Mouse (Mus musculus) liver, embryonic 11.5 days (tissue): ENCODE data around the gene Gtf2f2. TPM values are rescaled to one million over a fixed set of nuclear protein-coding genes. Genes with fewer than 3 reads are reported as not detected.

Source experiments
- ATAC-seq: fragments of 200-750 bp; cut with Nextera tagmentation; replicated peaks from 2 replicates; pipeline ENCODE4 v1.8.0; 2017; ENCODE audit warnings: moderate number of reproducible peaks, mild to moderate bottlenecking, moderate TSS enrichment, moderate library complexity; ENCODE audit not compliant: low FRiP score
- DNase-seq: peaks from one replicate; pipeline ENCODE4 v3.0.0-alpha.2; 2017; ENCODE audit warnings: low spot score
- H3K27ac ChIP-seq: fragments of 300-500 bp; sonication (generic); 2 replicates; pipeline ENCODE4 v1.5.1; 2014; ENCODE audit warnings: mild to moderate bottlenecking, low read depth, low read length, control low read depth
- H3K27me3 ChIP-seq: fragments of 300-500 bp; sonication (generic); replicated peaks from 2 replicates; pipeline ENCODE4 v1.6.1; 2014; ENCODE audit warnings: low read length, mixed read lengths; ENCODE audit not compliant: control insufficient read depth, insufficient read depth
- H3K36me3 ChIP-seq: fragments of 300-500 bp; sonication (generic); 2 replicates; pipeline ENCODE4 v1.6.1; 2014; ENCODE audit warnings: mild to moderate bottlenecking, low read length, moderate library complexity, mixed read lengths; ENCODE audit not compliant: control insufficient read depth, insufficient read depth
- H3K4me1 ChIP-seq: fragments of 300-500 bp; sonication (generic); replicated peaks from 2 replicates; pipeline ENCODE4 v1.6.1; 2014; ENCODE audit warnings: low read length, mixed read lengths; ENCODE audit not compliant: control insufficient read depth, insufficient read depth
- H3K4me2 ChIP-seq: fragments of 300-500 bp; sonication (generic); 2 replicates; pipeline ENCODE4 v1.6.1; 2014; ENCODE audit warnings: mild to moderate bottlenecking, control low read depth, moderate library complexity
- H3K4me3 ChIP-seq: fragments of 300-500 bp; sonication (generic); 2 replicates; pipeline ENCODE4 v1.5.1; 2014; ENCODE audit warnings: low read depth, low read length, control low read depth
- H3K9ac ChIP-seq: fragments of 300-500 bp; sonication (generic); 2 replicates; pipeline ENCODE4 v1.6.1; 2014; ENCODE audit warnings: low read depth, low read length, control low read depth
- H3K9me3 ChIP-seq: fragments of 300-500 bp; sonication (generic); 2 replicates; pipeline ENCODE4 v1.6.1; 2016; ENCODE audit warnings: low read length, inconsistent platforms, mixed read lengths; ENCODE audit not compliant: control insufficient read depth
- WGBS: fragments of 180-500 bp; shearing (Covaris S2); extraction: QIAGEN DNeasy Blood & Tissue Kit; methylation state at CpG from one replicate; pipeline ENCODE4 v1.1.7; 2014; 5-methylcytosine and 5-hydroxymethylcytosine counted together
- polyA plus RNA-seq: library from polyadenylated mRNA; unstranded; fragments of >200 nt; fragmentation: Nextera tagmentation; extraction: Ambion mirVana; gene quantifications from 2 replicates; pipeline ENCODE4 v1.2.1, GENCODE M21; 2014

Gtf2f2 gene
- polyA plus RNA-seq, 1 experiment from 2014 or later = 56.9 TPM

DNA sequence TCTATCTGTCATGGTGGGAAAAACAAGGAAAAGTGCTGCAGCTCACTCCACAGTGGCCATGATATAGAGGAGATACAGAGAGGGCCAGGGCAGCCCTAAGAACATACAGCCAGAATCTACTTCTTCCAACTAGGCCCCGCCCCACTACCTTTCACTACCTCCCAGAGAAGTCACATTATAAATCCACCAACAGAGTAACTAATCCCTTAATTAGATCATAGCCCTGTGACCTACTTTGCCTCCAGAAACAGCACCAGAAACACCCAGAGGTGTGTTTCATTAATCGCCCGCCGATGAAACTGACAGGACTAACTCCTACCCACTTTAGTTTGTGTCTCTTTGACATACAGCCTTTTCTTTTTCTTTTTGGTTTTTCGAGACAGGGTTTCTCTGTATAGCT, 1.5 kb downstream of the Gtf2f2 start:
- WGBS = 82% methylated on average over 5 of the region's 5 CpGs

DNA sequence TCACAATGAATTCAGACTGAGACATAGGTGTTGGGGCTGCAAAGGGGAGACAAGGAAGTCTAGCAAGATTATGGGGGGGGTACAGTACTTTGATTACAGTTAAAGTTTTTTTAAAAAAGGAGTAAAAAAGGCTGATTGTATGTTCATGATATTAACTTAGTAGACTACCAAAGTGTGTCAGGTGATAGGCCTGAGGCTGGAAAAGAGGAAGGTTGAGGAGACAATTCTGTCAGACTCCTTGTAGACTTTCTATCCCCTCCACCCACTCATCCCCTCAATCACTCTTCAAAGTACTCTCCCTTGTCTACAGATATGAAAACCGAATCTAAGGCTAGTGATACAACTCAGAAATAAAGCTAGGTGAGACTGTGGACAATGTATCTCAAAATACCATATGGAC, 2.5 kb downstream of the Gtf2f2 start:
- 70% methylated on average over 1 of the region's 1 CpGs for WGBS
- Histone ChIP-seq H3K27ac (no peak overlapping the region), H3K4me3 (no peak overlapping the region), H3K4me2 (no peak overlapping the region), H3K9me3 (no peaks in the 10 kb centered on the region), H3K27me3 (no peaks in the 10 kb centered on the region), H3K36me3 (no peaks in the 10 kb centered on the region), H3K9ac (no peak overlapping the region), H3K4me1 (peaks cover 10% of the 10 kb centered on the region; the same call in 1 of the 2 replicates)
- ATAC-seq = no peak
- no peak for DNase-seq

More for the DNA sequence above, 1.5 kb downstream of the Gtf2f2 start:
- H3K4me1 ChIP-seq = peaks cover 10% of the 10 kb centered on the region; the same call in 1 of the 2 replicates
- ATAC-seq (no peak), DNase-seq (no peak)
- H3K9me3 ChIP-seq = no peaks in the 10 kb centered on the region
- no peaks in the 10 kb centered on the region for H3K27me3 ChIP-seq
- H3K4me2 ChIP-seq = peak overlapping the region; percentile 68
- peak overlapping the region; percentile 95 for H3K4me3 ChIP-seq
- no peaks in the 10 kb centered on the region for H3K36me3 ChIP-seq
- no peak overlapping the region for H3K27ac ChIP-seq
- H3K9ac ChIP-seq = peak overlapping the region; percentile 89; the same call in 1 of the 2 replicates

DNA sequence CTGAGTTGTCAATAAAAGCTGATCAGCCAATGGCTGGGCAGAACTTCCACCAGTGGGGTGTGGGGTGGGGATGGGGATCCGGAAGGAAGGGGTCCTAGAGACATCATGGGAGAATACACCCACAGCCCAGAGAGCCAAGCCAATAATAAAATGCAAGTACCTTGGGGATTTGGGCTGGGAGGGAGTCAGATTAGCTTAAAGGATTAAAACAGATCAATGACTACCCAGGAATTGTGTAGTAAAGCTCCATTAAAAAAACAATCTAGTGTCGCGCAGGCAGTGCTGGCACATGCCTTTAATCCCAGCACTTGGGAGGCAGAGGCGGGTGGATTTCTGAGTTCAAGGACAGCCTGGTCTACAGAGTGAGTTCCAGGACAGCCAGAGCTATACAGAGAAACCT, 5.7 kb downstream of the Gtf2f2 start:
- 97% methylated on average over 4 of the region's 4 CpGs for WGBS
- H3K9ac ChIP-seq = no peak overlapping the region
- H3K27ac ChIP-seq = no peak overlapping the region
- DNase-seq = no peak
- H3K27me3 ChIP-seq = no peaks in the 10 kb centered on the region
- no peaks in the 10 kb centered on the region for H3K9me3 ChIP-seq
- ATAC-seq = no peak
- 0 out of 2 replicates have a peak, but pooled peaks cover 7% of the 10 kb centered on the region for H3K4me1 ChIP-seq
- no peak overlapping the region for H3K4me3 ChIP-seq
- H3K4me2 ChIP-seq = no peak overlapping the region
- H3K36me3 ChIP-seq = no peaks in the 10 kb centered on the region

DNA sequence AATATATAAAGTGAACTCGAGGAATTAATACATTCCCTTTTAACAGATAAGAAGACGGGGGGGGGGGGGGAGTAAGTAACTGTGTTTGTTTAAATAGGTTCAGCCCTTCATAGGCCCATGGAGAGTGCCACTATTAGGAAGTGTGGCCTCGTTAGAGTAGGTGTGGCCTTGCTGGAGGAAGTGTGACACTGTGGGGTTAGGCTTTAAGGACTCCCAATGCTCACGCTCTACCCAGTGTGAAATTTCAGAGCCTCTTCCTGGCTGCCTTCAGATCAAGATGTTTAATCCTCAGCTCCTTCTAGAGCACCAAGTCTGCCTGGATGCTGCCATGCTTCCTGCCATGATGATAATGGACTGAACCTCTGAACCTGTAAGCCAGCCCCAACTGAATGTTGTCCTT, 8.9 kb downstream of the Gtf2f2 start:
- no peak overlapping the region for H3K4me2 ChIP-seq
- ATAC-seq (no peak), DNase-seq (no peak)
- no peaks in the 10 kb centered on the region for H3K4me1 ChIP-seq
- H3K27me3 ChIP-seq = no peaks in the 10 kb centered on the region
- 65% methylated on average over 4 of the region's 4 CpGs for WGBS
- H3K9me3 ChIP-seq = no peaks in the 10 kb centered on the region
- no peaks in the 10 kb centered on the region; the same call in 1 of the 2 replicates for H3K36me3 ChIP-seq
- H3K4me3 ChIP-seq = no peak overlapping the region
- H3K9ac ChIP-seq = no peak overlapping the region
- H3K27ac ChIP-seq = no peak overlapping the region

DNA sequence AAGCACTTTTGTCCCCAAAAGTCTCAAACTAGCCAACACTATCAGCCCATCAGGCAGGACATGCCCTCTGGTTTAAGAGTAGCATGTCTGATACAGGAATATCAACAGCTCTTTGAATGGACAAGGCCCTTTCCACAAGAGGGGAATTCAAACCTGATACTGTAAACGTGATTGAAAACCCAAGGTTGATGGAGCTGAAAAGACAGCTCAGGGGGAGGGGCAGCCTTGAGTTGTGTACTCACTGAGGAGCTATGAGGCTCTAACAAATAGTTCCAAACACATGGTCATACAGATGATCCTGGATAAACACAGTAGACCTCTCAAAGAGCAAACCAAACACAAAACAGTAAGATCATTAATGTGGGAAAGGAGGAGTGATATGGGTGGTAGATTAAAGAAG, 12.6 kb downstream of the Gtf2f2 start:
- DNase-seq = no peak
- no peak for ATAC-seq
- Histone ChIP-seq H3K4me3 (no peak overlapping the region), H3K27ac (no peak overlapping the region), H3K4me1 (no peaks in the 10 kb centered on the region), H3K9ac (no peak overlapping the region), H3K4me2 (no peak overlapping the region), H3K36me3 (no peaks in the 10 kb centered on the region; the same call in 1 of the 2 replicates), H3K27me3 (no peaks in the 10 kb centered on the region), H3K9me3 (no peaks in the 10 kb centered on the region)
- WGBS = 47% methylated on average over 1 of the region's 1 CpGs

DNA sequence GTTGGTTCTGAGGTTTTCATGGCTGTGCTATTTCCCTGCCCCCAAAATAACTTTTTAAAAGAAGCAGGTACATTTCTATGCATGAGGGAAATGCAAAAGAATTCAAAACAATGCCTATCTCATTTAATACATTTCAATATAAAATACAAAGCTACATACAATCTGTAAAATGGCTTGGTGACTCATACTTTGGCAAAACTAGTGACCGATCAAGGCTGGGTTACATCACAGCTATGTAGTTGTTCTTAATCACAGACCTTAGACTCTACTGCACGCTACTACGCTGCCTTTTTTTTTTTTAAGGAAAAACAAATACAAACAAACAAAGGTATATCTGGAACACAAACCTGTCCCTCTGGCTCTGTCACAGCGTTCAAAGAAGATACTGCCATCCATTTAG, 18.3 kb downstream of the Gtf2f2 start:
- H3K4me2 ChIP-seq = no peak overlapping the region
- no peak overlapping the region for H3K4me3 ChIP-seq
- H3K9me3 ChIP-seq = no peaks in the 10 kb centered on the region
- H3K9ac ChIP-seq = no peak overlapping the region
- WGBS = 90% methylated on average over 4 of the region's 4 CpGs
- no peaks in the 10 kb centered on the region for H3K4me1 ChIP-seq
- no peaks in the 10 kb centered on the region; the same call in 1 of the 2 replicates for H3K36me3 ChIP-seq
- no peaks in the 10 kb centered on the region for H3K27me3 ChIP-seq
- DNase-seq = no peak
- ATAC-seq = no peak
- H3K27ac ChIP-seq = no peak overlapping the region

DNA sequence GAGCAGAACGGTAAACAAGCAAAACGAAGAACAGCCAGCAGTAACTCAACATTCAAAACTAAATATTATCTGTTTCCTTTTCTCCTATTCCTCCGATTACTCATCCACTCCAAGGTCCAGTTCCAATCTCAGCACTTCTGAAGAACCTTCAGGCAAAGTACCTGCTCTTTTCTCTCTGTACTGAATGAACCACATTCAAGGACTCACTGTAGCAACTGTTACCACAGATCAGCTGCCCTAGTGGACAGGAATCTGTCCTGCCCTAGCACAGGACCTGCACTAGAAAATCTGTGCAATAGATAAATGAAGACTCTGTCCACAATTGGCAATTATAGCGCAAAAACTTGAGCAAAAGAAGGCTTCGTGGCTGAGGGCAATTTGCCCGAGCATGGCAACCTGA, 19.7 kb downstream of the Gtf2f2 start:
- Histone ChIP-seq H3K4me1 (no peaks in the 10 kb centered on the region), H3K27me3 (no peaks in the 10 kb centered on the region), H3K9ac (no peak overlapping the region), H3K9me3 (no peaks in the 10 kb centered on the region), H3K27ac (no peak overlapping the region), H3K4me2 (no peak overlapping the region), H3K4me3 (no peak overlapping the region), H3K36me3 (no peaks in the 10 kb centered on the region; the same call in 1 of the 2 replicates)
- no peak for DNase-seq
- no peak for ATAC-seq
- 90% methylated on average over 6 of the region's 6 CpGs for WGBS

DNA sequence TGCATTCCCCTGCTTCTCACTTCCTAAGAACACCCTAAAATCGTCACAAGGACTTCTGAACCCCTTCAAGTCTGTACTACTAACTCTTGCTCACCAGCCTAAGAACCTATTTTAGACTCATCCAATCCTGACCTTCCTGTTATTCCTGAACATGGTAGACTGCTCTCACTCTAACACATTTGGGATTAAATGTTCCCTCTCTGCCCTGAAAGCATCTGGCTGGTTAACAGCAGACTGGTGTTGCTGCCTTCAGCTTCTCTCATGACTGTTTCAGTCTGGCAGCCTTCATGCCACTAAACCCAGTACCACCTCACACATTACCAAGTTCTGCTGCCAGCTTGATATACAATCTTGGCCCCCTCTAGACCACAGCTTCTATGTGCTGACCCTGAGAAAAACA, 21.5 kb downstream of the Gtf2f2 start:
- Histone ChIP-seq H3K4me2 (no peak overlapping the region), H3K9ac (no peak overlapping the region), H3K4me1 (no peaks in the 10 kb centered on the region), H3K9me3 (no peaks in the 10 kb centered on the region), H3K27me3 (no peaks in the 10 kb centered on the region), H3K36me3 (no peaks in the 10 kb centered on the region; the same call in 1 of the 2 replicates), H3K27ac (no peak overlapping the region), H3K4me3 (no peak overlapping the region)
- 93% methylated on average over 1 of the region's 1 CpGs for WGBS
- no peak for DNase-seq
- ATAC-seq = no peak

DNA sequence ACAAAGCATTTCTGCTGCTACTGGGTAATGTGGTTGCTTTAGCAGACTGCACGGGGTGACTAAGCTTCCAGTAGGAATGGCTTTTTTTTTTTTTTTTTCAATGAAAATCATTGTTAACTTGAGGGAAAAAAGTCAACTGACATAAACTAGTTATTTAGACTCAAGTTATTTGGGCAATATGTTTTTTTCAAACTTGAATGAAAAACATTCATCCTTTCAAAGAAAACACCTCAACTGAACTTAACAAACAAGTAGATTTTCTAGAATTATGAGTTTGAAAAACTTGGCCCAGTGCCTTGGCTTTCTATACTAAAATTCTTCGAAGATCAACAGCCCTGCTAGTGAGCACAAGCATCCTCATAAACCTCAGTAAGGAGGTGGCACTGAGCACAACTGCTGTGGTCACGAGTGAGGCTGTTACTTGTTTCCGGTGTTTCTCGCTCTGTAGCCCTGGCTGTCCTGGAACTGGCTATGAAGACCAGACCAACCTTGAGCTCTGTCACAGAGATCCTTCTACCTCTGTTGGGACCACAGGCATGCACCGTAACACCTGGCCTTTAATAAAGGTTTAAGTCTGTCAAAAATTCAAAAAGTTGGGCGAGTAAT, 23.7 kb downstream of the Gtf2f2 start:
- H3K9ac ChIP-seq = no peak overlapping the region
- WGBS = 84% methylated on average over 7 of the region's 7 CpGs
- H3K9me3 ChIP-seq = no peaks in the 10 kb centered on the region
- H3K4me2 ChIP-seq = no peak overlapping the region
- no peak overlapping the region for H3K4me3 ChIP-seq
- no peak for DNase-seq
- no peak for ATAC-seq
- H3K36me3 ChIP-seq = no peaks in the 10 kb centered on the region; the same call in 1 of the 2 replicates
- no peaks in the 10 kb centered on the region for H3K4me1 ChIP-seq
- no peak overlapping the region for H3K27ac ChIP-seq
- no peaks in the 10 kb centered on the region for H3K27me3 ChIP-seq
